Mouse (Mus musculus): ENCODE data around the gene Ifna2.

DNA sequence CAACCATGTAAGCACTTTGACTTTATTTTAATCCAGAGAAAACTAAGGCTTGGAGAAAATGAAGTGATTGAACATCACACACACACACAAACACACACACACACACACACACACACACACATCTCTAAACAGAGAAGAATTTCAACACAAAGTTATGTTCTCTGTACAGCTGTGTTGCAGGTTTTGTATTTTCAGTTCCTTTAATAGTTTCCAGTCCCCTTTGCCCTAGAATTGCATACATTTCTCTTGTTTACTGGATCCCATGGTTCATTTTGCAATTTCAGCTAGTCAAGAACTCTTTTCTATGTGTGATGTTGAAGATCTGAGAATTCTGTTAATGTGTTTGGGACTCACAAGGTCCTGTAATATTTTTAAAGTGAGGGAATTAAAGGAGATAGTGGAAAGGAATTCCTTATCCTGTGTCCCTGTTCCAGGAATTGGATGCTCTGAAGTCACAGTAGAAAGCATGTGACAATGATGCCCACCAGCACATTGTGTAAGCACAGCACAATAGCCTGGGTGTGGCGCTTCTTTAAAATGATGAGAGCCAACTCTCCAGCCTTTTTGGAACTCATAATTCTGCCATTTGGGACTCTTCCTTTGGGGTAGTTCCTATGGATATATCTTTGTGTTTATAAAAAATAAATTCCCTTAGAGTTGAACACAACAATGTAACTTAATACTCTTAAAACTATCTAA is 23.6 kb upstream of the Ifna2 start:
- TF ChIP-seq CTCF (IDR thresholded peaks at IDR 0.05; ENCODE audit: control insufficient read depth, insufficient read depth, insufficient read length) (no peak), MYOD1 (IDR thresholded peaks at IDR 0.05; ENCODE audit: control insufficient read depth, insufficient read length, low read depth) (no peak), MAX (IDR thresholded peaks at IDR 0.05) (no peak), USF1 (IDR thresholded peaks at IDR 0.05; ENCODE audit: low read depth) (no peak), MYOG (IDR thresholded peaks at IDR 0.05; ENCODE audit: control insufficient read depth, extremely low read depth, insufficient read length) (no peak), CEBPB (IDR thresholded peaks at IDR 0.05; ENCODE audit: low read depth) (no peak)

Measured in C2C12 (cell line).